Mouse (Mus musculus): ENCODE data around the gene Mrps7.

Gene Mrps7

GRCm38 (mm10) chr11:115603476-115604303 is at the start of gene Mrps7, which contains the start of gene Gga3:
Gene Mrps7 (plus strand): TSS chr11:115603925.
Gene Gga3 (minus strand): TSS chr11:115604051.
- peak; percentile 81 for DNase-seq (ENCODE audit: low read depth)

DNA sequence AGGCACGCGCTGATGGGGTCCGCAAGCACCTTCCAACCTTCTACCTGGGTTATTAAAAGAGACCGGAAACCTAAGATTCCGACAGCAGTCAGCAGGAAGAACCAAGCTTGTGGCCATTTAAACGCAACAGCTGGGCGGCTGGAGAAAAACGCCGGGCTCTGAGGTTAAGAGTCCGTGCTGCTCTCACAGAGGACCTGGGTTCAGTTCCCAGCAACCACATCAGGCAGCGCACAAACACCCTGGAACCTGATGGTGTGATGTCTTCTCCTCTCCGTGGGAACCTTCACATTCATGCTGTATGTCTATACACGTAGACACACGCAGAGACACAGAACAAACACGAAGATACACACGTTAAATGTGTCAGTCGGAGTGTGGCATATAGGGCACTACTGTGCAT is 48.0 kb upstream of the Mrps7 start:
- DNase-seq (ENCODE audit: low read depth) = no peak

DNA sequence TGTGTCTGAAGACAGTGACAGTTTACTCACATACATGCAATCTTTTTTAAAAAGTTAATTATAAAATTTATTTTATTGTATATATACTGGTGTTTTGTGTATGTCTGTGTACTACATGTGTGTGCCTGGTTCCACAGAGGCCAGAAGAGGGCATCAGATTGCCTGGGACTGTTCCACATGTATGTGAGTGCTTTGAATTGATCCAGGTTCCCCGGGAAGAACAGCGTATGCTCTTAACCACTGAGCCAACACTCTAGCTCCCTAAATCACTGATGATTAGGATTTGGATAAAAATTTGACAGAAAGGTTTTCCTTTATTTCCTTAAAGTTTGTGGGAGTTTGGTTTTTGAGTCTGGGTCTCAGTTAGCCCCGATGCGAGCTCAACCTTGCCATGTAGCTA is 40.3 kb upstream of the Mrps7 start:
- no peak for DNase-seq (ENCODE audit: low read depth)

DNA sequence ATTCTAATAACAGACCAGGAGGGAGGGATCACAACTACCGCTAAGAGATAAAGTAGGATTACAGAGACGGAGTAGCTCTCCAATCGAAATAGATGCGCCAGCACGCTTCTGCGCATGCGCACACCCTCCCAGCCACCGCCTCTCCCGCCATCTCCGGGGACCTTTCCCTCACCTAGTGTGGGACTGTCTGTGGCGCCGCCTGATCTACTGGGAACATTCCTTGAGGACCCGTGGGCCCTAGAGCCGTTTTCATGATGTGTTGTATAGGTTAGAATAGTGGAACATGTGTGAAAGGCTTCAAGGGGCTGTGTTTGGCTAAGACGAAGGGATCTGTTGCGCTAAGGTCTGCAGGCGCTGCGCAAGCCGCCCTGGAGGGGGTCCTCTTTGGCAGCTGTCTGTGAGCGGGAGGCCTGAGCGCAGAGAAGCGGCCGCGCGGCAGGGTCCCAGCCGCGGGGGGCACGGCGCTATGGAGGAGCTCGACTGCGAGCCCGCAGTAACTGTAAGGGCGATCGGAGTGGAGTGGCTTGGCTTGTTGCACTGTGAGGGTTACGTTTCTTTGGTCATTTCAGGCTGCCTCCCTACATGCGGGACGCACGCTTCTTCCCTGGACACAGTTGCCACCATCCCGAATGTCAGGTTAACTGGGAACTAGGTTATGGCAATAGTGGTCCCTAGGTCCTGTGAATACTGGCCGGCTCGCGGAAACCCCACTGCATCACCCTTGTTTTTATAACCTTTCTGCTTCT is 39.5 kb upstream of the Mrps7 start, which contains the start of gene Nup85:
Nup85 (plus strand) TSS at position 371 of the 746 bp plus-strand sequence.
- DNase-seq (ENCODE audit: low read depth) = peak; percentile 92

- peak; percentile 7 for DNase-seq (ENCODE audit: low read depth)
Observed at GRCm38 (mm10) chr11:115564961-115565360, 38.8 kb upstream of the Mrps7 start.

- DNase-seq (ENCODE audit: low read depth) = no peak
Observed at GRCm38 (mm10) chr11:115579080-115579479, 24.6 kb upstream of the Mrps7 start.

DNA sequence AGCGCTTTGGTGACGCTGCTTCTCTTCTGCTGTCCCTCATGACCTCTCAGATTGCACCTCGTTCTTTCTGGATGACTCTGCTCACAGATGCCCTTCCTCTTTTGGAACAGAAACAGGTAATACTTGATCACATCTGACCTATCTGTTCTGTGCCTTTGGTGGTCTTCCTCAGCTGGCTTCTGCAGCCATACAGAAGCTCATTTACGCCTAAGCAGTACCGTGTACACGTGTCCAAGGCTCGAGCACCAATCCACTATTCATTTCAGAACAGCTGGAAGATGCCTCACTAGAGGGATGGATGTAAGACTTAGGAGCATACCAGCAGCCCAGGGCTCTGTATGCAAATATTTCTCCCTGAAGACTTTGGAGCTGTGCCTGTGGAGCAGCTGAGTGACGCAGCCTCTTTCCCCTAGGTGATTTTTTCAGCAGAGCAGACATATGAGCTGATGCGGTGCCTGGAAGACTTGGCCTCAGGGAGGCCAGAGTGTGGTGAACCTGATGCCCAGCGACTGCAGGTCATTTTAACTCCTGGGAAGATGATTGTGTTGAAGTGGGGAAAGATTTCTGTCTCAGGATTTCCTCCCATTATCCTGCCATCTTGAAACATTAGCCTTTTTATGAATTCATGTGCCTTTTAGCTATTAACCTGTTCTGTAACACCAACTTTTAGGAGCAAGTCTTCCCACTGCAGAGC is 20.7 kb upstream of the Mrps7 start:
- DNase-seq (ENCODE audit: low read depth) = no peak

DNA sequence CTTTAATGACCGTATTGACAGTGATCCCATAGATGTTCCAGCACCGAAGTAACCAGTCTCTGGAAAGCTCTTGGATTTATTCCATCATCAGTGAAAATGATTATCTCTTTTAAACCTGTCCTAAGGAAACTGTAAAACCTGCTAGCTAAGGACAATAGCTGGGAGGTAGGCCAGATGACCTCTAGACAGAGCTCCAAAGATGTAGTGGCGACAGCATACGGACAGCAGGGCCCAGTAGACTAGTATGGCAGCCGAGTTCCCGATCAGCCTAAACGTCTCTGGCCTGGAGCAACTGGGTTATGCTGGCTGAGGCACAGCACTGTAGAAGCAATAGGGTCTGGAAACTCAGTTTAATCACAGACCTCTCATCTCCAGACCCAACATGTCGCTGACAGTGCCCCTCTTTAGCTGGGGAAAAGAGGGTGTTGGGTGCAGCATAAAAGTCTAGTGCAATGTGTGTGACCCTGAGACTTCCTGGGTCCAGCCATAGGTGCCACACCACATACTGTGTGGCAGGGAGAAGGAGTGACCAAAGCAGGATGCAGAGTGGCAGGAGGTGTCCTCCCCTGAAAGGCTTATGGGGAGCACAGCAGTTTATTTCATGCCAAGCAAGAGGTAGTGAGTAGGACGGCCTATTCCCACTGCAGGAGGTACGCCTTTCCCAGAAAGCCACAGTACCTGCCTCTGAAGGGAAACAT is 19.2 kb upstream of the Mrps7 start:
- no peak for DNase-seq (ENCODE audit: low read depth)

DNA sequence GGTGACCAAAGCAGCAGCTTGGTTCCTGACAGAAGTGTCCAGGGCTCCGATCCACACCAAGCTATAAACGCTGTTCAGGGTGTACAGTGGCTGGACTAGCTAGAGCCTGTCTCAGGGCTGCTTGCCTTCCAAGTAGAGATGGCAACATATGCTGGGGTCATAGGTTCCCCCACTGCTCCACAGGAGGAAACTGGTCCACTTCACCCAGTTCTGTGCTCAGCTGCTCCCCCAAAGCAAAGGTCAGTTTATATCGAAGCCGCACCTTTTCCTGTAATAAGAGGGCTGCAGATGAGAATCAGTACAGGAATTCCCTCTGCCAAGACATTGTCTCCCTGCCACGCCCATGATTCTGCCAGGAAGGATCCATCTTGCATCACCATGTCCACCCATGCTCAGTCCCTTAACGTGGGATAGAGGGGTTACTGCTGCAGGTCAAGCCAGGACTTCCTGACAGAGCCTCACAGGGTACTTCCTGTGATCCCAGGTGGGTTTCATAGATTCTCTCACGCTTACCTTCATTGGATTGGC is 18.1 kb upstream of the Mrps7 start:
- no peak for DNase-seq (ENCODE audit: low read depth)

- DNase-seq (ENCODE audit: low read depth) = no peak
Observed at GRCm38 (mm10) chr11:115586403-115586802, 17.3 kb upstream of the Mrps7 start.

- DNase-seq (ENCODE audit: low read depth) = no peak
Observed at GRCm38 (mm10) chr11:115587984-115588383, 15.7 kb upstream of the Mrps7 start.

DNA sequence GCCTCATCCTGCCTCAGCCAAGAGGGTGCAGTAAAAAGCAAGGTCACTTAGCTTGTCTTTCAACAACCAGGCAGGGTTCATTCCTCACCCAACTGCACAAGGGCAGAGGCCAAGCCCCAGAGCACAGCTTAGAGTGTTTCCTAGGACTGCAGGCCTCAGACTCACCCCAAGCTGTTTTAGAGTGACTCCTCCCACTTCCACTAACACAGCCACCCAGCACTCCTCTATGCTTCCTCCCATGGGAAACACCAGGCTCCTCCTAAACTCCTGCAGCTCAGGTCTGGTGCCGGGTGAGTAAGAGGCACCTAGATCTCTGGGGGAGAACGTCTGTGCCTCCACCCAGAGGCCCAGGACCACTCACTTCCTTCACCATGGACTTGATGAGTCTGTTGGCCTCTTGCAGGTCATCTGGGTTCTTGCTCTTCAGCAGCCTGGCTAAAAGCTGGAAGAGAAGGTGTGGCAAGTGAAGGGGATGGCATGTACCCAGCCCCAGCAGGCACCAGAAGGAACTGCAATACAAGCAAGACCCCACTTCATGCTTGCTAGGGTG is 13.1 kb upstream of the Mrps7 start:
- DNase-seq (ENCODE audit: low read depth) = no peak

GRCm38 (mm10) chr11:115595209-115595608 is 8.5 kb upstream of the Mrps7 start:
- DNase-seq (ENCODE audit: low read depth) = no peak

- DNase-seq (ENCODE audit: low read depth) = no peak
Observed at GRCm38 (mm10) chr11:115598309-115598708, 5.4 kb upstream of the Mrps7 start.

DNA sequence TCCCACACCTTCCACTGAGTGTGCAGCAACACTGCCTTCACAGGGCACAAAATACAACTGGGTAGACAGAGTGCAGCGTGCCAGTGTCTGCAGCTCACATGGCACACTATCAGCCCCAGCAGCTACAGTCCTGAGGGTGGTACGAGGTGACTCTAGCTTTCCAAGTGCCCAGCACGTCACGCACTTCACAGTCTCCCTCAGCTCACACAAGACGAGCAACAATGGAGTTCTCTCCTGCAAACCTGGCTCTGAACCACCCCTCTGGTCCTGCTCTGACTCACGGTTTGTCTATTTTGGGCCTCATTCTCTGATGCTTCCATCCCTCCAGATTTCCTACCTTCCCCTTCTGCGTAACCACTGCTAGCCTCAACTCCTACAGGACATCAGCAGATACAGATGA is 4.0 kb upstream of the Mrps7 start:
- no peak for DNase-seq (ENCODE audit: low read depth)

GRCm38 (mm10) chr11:115600743-115601142 is 3.0 kb upstream of the Mrps7 start:
- no peak for DNase-seq (ENCODE audit: low read depth)

DNA sequence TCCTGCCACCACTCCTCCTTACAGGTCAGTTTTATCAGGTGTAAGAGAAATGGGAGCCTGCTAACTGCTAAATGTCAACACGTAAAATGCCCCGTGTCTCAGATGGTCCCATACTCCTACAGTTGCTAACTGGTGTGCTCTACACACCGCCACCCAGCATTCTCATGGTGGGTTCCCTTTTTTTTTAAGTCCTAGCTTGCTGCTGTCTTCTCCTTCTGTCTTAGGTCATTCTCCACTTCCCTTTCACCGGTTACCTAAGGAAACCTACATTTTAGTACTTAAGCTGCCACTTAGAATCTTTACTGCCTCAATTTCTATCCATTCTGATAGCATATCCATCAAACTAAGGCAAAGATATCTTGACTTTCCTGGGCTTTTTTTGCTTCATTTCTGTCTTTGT is 2.6 kb upstream of the Mrps7 start:
- no peak for DNase-seq (ENCODE audit: low read depth)

DNA sequence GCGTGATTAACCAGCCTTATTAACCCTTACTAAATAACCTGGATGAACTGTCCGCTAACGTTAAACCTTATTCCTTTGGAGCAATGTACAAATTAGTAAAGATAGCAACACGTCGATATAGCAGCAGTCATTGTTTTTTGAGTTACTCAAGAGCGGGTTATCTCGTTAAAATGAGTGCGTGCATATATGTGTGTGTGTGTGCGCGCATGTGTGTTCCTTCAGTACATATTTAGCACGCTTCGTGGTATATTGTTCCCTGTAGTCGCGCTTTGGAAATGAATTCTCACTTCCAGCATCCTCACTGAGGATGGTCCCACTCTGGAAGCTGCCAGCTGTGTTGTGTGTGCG is 623 bp upstream of the Mrps7 start:
- DNase-seq (ENCODE audit: low read depth) = no peak

DNA sequence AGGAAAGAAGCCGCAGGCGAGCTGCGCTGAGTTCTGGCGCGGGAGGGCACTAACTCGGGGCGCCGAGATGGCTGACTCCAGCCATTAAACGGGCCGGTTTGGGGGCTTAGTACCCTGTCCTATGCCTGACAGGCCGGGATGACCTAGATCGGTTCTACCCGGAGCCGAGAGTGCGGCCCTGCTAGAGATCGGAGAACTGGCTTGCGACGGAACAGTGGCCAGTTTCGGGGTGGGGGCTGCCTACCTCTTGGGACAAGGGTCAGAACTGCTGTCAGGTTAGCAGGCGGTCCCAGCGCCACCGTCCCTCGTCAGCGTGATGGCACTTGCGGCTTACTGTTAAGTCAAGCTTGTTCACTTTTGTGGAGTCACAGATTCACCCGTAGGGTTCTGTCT is 575 bp downstream of the Mrps7 start:
- DNase-seq (ENCODE audit: low read depth) = no peak

- no peak for DNase-seq (ENCODE audit: low read depth)
Observed at GRCm38 (mm10) chr11:115606733-115607132, 3.0 kb downstream of the Mrps7 start.

Data from c-Kit-positive CD71-negative TER-119-negative erythroid progenitor cells, embryonic 14.5 days (primary cell).